Mouse (Mus musculus) heart, postnatal 4 days (tissue): Measurements from ENCODE around the gene Tmem189. TPM values are rescaled to one million over a fixed set of nuclear protein-coding genes. Genes with fewer than 3 reads are reported as not detected.
"Not testable (repeated sequence)": the region's sequence is repeated elsewhere in the genome, so short reads cannot be mapped to it uniquely, and the experiment has no call there.

ENCODE experiments used
- DNase-seq: peaks from one replicate; pipeline ENCODE4 v3.0.0; 2021
- total RNA-seq, 2 experiments: library from RNA; stranded (reverse); gene quantifications; 2 replicates each; pipeline ENCODE4 v1.2.3; 2021

Gene Tmem189
- total RNA-seq, 2 experiments from 2014 or later = 41.1 to 41.6 TPM

DNA sequence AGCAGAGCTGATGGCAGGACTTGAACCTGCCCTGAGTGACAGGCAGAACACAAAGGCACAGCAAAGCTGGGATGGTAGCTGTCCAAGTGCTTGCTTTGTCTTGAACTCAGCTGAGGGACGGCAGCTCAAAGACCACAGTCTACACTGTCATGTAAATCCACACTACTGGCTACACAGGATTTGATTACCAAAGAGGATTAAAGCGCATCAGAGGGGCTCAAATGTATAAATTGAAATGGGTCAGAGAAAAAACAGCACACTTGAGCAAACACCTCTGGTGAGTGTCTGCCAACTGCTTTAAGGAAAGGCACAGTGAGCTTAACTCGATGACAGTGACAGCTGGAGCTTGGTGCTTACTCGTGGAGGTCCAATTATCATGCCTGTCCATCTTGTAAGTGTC lies 72.2 kb downstream of the Tmem189 start:
- DNase-seq = no peak

GRCm38 (mm10) chr2:167617034-167617433 lies 72.6 kb downstream of the Tmem189 start:
- no peak for DNase-seq

DNA sequence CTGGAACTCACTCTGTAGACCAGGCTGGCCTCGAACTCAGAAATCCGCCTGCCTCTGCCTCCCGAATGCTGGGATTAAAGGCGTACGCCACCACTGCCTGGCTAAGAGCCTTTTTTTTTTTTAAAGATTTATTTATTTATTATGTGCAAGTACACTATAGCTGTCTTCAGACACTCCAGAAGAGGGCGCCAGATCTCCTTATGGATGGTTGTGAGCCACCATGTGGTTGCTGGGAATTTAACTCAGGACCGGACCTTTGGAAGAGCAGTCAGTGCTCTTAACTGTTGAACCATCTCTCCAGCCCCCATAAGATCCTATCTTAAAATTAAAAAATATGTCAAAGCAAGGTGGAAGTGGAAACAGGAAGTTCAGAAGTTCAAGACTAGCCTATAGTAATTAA lies 76.3 kb downstream of the Tmem189 start:
- not testable (repeated sequence) for DNase-seq

DNA sequence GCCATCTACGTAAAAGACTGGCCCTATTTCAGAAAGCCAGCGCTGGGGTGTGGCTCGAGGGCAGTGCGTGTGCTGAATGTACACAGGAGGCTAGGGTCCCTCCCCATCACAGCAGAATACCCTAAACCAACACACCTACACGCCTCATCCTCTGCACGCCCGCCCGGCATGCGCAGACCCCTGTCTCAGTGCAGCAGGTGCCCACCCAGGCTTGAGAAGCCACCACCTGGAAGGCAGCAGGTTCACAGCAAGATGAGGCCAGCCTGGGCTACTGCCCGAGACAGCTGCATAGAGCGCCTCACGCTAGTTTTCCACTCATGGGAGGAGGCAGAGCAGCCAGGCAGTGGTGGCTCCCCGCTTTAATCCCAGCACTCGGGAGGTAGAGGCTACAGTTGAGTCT lies 77.5 kb downstream of the Tmem189 start:
- DNase-seq = no peak

GRCm38 (mm10) chr2:167611287-167611686 lies 78.3 kb downstream of the Tmem189 start:
- DNase-seq = no peak

DNA sequence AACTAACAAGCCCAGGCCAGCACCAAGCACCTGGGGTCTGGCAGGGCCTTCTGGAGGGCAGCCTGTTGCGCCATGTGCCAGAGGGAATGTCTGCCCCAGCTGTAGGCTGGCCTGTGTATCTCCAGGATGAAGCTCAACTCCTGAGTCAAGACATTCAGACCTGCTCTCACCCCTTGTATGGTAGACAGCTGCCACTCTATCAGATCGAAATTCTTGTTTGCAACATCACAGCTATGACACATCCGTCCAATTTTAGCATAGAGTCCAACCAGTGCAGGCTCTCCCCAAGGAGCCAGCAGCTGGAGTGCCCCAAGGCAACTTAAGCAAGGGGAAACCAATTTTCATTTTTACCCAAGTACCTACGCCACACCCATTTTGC lies 82.9 kb downstream of the Tmem189 start:
- DNase-seq = no peak

- no peak for DNase-seq
Observed at GRCm38 (mm10) chr2:167605817-167606744, 83.5 kb downstream of the Tmem189 start.

DNA sequence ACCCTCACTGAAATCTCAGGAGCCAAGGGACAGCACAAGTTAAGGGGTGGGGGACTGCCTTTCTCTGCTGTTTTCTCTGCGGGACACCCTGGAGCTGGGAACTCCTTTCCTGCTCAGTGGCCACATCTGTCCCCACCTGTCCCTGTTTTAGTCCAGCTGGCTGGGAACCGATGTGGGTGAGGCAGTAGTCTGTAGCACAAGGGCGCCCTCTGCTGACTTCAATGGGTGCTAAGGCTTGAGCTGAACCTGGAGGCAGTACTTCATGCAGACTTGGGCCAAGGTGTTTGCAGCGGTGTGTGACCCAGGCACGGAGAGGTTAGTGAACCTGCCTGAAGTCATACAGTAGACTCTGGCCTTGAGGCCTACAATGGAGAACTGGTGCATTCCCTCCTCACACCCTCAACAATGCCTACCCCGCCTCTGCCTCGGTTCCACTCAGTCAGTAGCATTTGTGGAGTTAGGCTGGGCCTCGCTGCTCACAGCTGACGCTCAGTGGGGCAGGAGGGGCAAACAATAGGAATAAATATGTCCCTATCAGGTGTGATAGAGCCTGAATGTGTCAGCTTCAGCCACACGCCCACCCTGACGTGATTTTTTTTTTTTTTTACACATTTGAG lies 84.3 kb downstream of the Tmem189 start:
- peak; percentile 96 for DNase-seq

- DNase-seq = peak; percentile 63
Observed at GRCm38 (mm10) chr2:167602978-167603377, 86.6 kb downstream of the Tmem189 start.

- DNase-seq = no peak
Observed at GRCm38 (mm10) chr2:167602364-167602763, 87.3 kb downstream of the Tmem189 start.

DNA sequence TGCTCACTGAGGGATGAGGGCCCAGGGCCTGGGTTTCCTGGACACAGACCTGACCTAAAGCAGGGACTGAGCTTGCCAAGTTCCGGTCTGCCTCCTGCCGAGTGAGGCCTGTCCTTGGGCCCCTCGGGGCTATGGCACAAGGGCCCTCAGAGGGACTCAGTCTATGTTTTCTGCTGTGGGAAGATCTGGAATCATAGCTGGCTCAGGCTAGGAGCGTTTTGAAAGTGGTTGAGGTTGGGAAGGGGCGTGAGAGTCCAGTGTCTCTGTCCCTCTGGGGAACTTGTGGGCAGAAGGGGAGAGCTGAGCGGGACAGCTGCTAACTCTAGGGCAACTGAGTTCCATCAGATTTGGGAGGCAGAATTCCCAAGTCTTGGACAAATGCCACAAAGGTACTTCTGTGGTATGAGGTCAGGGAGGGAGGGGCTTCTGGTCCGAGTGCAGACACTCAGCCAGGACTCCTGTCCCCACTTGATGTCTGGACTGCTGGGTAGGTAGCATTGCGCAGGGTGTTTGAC lies 89.1 kb downstream of the Tmem189 start:
- DNase-seq = no peak

GRCm38 (mm10) chr2:167599917-167600316 lies 89.7 kb downstream of the Tmem189 start:
- no peak for DNase-seq

- DNase-seq = no peak
Observed at GRCm38 (mm10) chr2:167599195-167599594, 90.4 kb downstream of the Tmem189 start.

DNA sequence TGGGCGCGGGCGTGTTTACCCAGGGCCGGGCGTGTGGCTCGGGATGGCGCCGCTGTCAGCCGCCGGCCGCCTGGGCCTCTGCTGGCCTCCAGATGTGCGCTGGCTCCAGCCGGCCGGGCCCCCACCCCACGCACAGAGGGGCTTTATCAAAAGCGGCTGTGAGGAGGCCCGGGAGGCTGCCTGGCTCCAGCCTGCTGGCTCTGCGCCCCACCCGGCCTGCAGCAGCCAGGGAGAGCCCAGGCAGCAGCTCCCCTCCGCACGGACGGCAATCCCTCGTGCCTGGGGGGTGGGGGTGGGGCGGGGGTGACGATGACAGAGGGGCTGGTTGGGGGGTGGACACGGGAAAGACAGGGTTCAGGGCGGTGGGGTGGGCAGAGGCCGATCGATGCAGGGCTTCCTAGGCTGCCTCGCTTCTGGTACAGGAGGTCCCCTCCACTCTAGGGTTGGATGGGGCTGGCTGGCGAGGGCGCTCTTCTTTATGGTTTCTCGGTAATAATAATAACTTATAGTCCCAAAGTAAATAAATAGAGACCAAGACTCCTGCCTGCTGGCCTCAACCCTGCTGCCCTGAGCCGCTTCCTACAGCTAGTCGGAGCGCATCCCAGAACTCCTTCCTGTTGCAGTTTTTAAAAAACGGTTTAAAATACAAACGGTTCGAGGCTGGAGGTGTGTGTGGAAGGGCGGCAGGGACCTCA lies 92.0 kb downstream of the Tmem189 start:
- peak; percentile 80 for DNase-seq

DNA sequence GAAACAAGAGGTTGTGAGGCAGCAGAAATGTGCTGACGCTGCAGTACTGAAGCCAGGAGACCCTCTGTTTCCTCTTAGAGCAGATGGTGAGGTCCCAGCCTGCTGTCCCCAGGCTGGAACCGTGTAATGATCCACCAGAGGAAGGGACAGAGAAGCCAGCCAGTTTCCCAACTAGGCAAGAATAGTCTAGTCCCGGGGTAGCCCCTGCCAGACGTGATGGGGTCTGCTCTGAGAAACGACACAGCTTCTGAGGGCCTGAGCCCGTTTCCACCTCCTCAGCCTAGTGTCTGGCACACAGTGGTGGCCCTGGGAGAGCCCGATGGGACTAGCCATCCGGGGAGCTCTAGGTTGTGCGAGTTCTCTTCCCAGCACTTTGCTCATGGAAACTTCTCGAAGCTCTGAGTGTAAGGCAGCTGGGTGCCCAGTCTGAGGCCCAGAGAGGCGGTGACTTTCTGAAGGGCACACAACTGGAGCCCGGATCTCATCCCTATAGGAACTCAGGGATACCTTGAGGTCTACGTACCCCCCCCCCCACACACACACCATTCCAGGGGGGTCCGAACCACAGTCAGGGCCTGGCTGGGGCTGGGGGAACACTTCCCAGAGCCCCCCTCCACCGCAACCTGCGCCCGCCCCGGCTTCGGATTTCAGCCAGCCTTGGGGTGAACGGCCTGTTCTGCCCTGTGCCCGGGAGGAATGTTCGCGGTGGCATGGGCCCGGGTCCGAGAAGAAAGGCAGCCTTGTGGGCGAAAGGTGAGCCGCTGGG lies 92.7 kb downstream of the Tmem189 start:
- no peak for DNase-seq

DNA sequence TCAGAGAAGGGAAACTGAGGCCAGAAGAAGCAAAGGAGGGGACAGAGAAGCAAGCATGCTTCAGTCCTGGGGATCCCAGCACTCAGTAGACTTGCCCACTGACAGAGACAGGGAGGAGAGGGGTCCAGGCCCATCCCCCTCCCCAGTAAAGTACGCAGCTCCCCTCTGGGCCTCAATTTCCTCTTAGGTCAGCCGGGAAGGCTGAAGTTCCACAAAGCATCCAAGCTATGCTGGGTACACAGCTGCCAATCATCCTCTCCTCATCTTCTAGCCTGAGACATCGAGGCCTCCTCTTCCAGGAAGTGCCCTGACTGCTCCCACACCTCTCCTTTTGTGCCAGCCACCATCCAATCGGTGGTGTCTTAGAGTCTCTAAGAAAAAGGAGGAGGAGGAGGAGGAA lies 93.4 kb downstream of the Tmem189 start:
- no peak for DNase-seq

DNA sequence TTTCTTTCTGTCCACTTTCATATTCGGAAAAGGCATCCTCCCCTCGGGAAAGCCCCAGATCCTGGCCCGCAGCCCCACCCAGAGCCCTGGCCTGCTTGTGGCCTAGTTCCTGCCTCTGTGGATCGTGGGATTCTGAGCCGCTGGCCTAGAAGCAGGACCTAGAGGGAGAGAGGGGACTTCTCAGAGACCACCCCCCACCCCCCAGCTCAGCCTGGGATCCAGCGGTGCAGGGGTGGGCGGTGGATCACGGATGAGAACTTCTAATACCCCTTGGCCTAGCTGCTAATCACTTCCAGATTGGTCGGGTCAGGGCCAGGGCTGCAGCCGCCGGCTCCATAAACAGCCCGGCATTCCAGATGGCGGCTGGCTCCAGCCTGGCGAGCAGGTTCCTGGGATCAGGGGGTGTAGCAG lies 93.9 kb downstream of the Tmem189 start:
- peak; percentile 68 for DNase-seq

- DNase-seq = peak; percentile 94
Observed at GRCm38 (mm10) chr2:167594444-167594934, 95.1 kb downstream of the Tmem189 start.

- no peak for DNase-seq
Observed at GRCm38 (mm10) chr2:167593551-167594250, 95.9 kb downstream of the Tmem189 start.
